Mouse (Mus musculus): ENCODE measurements around the gene Snx29.

GRCm38 (mm10) chr16:11645668-11646067 is 323.0 kb downstream of the Snx29 start:
- no peak for TF ChIP-seq CTCF (IDR thresholded peaks at IDR 0.05; ENCODE audit: borderline replicate concordance, insufficient read depth, low read depth, low read length)
- no peak for TF ChIP-seq POLR2A (IDR thresholded peaks at IDR 0.05; ENCODE audit: borderline replicate concordance, insufficient read depth, low read length)
